Mouse (Mus musculus) neural tube, embryonic 10.5 days (tissue): ENCODE results near the gene Dclk3.

Source experiments
- DNase-seq: peaks from one replicate; pipeline ENCODE4 v3.0.0-alpha.2; 2017; ENCODE audit warnings: low spot score; ENCODE audit errors: extremely low spot score

Gene Dclk3

GRCm38 (mm10) chr9:111438904-111439835 lies at the start of gene Dclk3:
Gene Dclk3 (plus strand): TSS chr9:111439081.
- DNase-seq = peak; percentile 44

GRCm38 (mm10) chr9:111390016-111390415 lies 48.9 kb upstream of the Dclk3 start:
- DNase-seq = no peak

GRCm38 (mm10) chr9:111391036-111391435 lies 47.8 kb upstream of the Dclk3 start:
- DNase-seq = no peak

GRCm38 (mm10) chr9:111391926-111392442 lies 46.9 kb upstream of the Dclk3 start:
- no peak for DNase-seq

- DNase-seq = no peak
These were observed 43.6 kb upstream of the Dclk3 start for GRCm38 (mm10) chr9:111395265-111395664.

- DNase-seq = no peak
These were observed 40.8 kb upstream of the Dclk3 start for GRCm38 (mm10) chr9:111398059-111398458.

GRCm38 (mm10) chr9:111400089-111400488 lies 38.8 kb upstream of the Dclk3 start:
- no peak for DNase-seq

GRCm38 (mm10) chr9:111403159-111403558 lies 35.7 kb upstream of the Dclk3 start:
- no peak for DNase-seq

GRCm38 (mm10) chr9:111404346-111405079 lies 34.4 kb upstream of the Dclk3 start:
- DNase-seq = no peak

GRCm38 (mm10) chr9:111405080-111405428 lies 33.8 kb upstream of the Dclk3 start:
- no peak for DNase-seq

- DNase-seq = no peak
These were observed 30.9 kb upstream of the Dclk3 start for GRCm38 (mm10) chr9:111408012-111408411.

GRCm38 (mm10) chr9:111408427-111408826 lies 30.5 kb upstream of the Dclk3 start:
- no peak for DNase-seq

GRCm38 (mm10) chr9:111412471-111413160 lies 26.3 kb upstream of the Dclk3 start:
- DNase-seq = no peak

GRCm38 (mm10) chr9:111421862-111422261 lies 17.0 kb upstream of the Dclk3 start:
- no peak for DNase-seq

GRCm38 (mm10) chr9:111422567-111422966 lies 16.3 kb upstream of the Dclk3 start:
- DNase-seq = no peak

GRCm38 (mm10) chr9:111425113-111425512 lies 13.8 kb upstream of the Dclk3 start:
- no peak for DNase-seq

GRCm38 (mm10) chr9:111425952-111426351 lies 12.9 kb upstream of the Dclk3 start:
- DNase-seq = no peak

GRCm38 (mm10) chr9:111427891-111428555 lies 10.9 kb upstream of the Dclk3 start:
- no peak for DNase-seq

- no peak for DNase-seq
These were observed 10.1 kb upstream of the Dclk3 start for GRCm38 (mm10) chr9:111428698-111429362.

GRCm38 (mm10) chr9:111429363-111429750 lies 9.5 kb upstream of the Dclk3 start:
- no peak for DNase-seq

- no peak for DNase-seq
These were observed 3.5 kb upstream of the Dclk3 start for GRCm38 (mm10) chr9:111435429-111435828.
